Mouse (Mus musculus) retina, adult 2 months (tissue): ENCODE measurements around the gene Kif26b.

Experiments
- DNase-seq: peaks from one replicate; pipeline ENCODE4 v3.0.0-alpha.2; 2012; ENCODE audit warnings: low read depth, low spot score

The Kif26b gene

DNA sequence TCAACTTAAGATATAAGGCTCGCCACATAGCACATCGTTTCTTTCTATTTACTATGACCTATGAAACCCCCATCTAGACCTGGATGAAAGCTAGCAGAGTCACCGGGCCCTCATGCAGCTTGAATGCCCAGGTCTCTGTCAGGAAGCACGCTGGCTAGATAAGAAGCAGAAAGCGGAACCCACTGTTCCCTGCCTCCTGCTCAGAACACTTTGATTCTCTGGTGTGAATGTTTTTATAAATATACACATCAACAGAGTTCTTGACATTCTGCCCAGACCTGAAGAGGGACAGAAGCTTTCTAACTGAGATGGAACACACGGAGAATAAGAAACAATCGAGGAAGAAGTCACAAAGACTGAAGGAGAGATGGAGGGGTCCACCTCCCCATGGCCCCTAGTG lies 311.4 kb downstream of the Kif26b start:
- DNase-seq: no peak

- no peak for DNase-seq
Measured at GRCm38 (mm10) chr1:178844839-178845238, 315.9 kb downstream of the Kif26b start.

DNA sequence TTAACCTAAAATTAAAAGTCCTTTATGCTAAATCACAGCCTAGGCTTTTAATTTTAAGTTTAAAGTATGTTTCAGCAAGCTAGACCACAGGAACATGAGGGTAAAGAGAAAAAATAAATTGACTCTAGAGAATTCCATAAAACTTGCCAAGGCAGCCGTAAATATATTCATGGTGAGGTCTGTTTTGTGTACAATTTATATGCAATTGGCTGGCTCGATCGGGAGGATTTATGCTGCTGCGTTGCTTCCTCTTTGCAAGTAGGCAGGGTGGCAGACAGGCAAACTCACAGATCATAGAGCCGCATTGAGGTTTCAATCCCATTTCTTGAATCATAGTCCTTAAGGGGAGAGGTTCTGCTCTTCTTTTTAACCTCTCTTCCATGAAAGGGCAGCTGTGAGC lies 318.6 kb downstream of the Kif26b start:
- DNase-seq: no peak

DNA sequence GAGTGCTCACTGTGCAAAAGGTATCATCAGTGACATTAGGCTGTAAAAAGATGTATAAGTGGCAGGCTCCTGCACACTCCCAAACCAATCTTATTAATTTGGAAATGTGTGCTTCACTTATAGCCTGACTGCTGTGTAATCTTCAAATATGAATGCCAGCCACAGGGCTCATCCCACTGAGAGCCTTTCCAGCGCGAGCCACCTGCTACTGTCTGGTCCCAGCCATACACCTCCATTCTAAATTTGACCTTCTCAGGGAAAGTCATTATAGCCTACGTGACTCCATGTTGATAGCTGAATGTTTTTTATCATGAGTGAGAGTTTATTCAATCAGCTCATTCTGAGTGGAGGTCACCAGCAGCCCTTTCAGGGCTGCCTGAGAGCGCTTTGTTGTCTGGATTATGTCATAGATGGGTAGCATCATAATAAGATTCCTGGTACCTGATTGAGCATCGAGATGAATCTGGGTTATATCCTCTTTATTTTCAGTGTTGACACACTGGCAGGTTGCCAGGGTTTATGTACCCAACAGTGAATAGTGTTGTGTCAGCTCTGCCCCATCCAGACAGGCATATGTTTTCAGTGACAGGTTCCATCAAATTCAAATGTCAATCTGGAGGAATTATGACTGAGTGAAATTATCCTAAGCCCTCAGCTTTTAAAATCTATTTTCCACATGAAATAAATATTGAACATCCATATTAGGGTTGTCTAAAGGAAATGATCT lies 319.6 kb downstream of the Kif26b start:
- DNase-seq: no peak

DNA sequence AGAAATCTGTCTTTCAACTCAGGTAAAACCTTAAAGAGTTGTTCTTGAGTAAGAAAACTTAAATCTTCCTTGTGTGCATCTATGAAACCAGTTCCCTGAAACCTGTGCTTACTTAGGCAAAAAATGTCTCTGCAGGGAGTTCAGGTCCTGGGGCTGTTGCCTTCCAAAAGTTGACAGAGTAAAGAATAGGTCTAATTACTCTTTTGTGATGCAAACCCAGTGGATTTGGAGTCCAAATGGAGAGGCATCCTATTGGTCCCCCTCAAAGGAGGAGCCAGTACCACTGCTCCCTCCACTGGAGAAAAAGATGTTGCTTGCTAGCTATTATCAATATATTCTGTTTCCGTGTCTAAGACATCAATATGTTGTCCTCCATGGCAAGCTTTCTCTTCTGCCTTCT lies 321.6 kb downstream of the Kif26b start:
- no peak for DNase-seq

DNA sequence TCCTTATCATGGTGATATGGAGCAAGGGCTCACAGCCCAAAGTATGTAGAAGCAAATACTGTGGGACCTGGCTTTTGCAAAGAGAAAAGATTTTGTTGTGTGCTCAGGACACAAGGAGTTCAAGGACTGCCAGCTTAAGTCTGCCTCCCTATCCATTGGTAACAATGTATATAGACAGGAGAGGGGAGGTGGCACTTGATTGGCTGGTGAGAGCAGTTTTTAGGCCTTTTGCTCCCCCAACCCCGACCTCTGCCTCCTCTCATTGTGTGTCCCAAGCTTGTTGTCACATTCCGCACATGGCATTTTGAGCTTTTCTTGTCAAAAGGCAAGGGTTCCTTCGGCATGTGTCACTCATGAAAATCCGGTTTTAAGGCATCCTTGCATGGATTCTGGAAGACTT lies 326.0 kb downstream of the Kif26b start:
- DNase-seq: no peak

GRCm38 (mm10) chr1:178855974-178856373 lies 327.0 kb downstream of the Kif26b start:
- DNase-seq: no peak

DNA sequence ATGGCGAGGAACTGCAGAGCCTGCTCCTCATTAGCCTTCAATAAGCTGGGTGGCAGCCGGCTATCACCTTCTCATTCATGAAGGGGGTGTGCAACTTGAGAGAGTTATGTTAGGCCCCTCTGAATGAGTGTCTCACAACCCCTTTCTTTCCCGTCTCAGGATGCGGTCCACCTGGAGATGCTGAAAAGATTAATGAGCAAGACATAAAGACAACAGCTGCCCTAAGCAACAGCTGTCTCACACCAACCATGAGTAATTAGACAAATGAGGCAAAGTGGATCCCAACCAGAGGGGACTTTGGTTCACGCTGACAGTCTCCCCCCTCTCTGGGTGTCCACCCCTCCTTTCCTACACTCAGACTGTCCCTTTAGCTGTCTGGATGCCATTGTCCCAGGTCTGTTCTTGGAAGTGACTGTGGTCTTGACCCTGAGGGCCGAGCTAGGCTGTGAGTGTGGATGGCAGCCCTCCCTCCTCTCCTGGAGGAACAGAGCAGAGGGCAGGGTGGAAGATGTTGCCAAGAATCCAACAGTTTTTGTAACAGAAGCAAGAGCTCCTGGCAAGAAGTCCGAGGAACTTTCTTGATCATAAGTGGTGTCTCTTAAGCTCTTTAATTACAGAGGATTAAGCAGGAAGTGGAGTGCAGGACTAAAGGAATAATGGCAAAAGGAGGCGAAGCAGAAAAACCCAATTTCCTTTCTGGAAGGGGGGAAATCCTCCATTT lies 331.9 kb downstream of the Kif26b start:
- no peak for DNase-seq

DNA sequence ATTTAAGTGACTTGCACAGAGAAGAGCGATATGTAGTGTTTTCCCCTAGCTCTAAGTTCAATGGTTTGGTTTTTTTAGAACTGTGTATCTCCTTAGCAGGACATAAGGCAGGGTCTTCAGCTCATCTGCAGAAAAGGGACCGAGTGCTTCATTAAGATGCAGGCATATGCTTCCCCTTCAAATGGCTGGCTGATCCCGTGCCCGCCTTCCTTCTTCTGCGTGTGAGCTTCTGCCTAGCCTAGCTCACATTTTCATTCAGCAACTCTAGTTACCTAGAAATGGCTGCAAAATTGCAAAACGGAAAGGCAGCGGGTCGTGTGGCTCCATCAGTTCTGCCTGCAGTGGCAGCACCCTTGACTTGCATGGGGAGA lies 332.5 kb downstream of the Kif26b start:
- DNase-seq: no peak

GRCm38 (mm10) chr1:178863756-178864155 lies 334.8 kb downstream of the Kif26b start:
- no peak for DNase-seq

- DNase-seq: no peak
Measured at GRCm38 (mm10) chr1:178864297-178864696, 335.4 kb downstream of the Kif26b start.

DNA sequence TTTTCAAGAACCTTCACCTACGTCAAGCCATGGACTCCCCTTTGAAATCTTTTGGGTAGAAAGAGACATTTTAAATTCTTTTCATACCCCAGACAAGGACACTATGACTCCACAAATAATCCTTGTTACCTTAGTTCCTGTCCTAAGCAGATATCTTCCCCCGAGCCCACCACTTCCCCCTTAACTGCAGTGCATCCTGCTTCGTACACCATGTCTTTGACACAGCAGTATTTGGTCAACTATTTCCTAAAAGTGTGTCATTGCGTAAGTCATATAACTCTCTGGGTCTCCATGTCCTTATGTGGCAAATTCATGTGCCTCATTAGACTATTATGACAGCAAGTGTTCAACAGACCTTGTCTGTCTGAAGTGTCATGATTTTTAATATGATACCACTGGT lies 337.8 kb downstream of the Kif26b start:
- no peak for DNase-seq

DNA sequence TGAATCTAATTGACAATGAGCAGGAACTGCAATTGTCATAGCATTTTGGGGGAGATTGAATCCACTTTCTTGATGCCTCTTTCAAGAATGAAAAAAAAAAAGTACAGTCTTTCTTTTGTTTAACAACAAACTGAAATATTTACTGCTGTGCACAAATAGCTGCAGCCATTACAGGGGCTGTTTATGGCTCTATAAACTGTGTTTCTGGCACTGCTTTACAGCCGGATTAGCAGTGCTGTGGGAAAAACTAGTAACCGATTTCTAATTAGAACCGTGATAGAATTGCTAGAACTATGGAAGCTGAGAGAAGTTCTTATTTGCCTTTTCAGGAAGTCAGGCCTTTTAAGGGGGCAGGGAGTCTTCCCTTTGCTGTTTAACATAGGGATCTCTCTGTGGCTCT lies 342.1 kb downstream of the Kif26b start:
- DNase-seq: no peak

- no peak for DNase-seq
Measured at GRCm38 (mm10) chr1:178876926-178877325, 348.0 kb downstream of the Kif26b start.

DNA sequence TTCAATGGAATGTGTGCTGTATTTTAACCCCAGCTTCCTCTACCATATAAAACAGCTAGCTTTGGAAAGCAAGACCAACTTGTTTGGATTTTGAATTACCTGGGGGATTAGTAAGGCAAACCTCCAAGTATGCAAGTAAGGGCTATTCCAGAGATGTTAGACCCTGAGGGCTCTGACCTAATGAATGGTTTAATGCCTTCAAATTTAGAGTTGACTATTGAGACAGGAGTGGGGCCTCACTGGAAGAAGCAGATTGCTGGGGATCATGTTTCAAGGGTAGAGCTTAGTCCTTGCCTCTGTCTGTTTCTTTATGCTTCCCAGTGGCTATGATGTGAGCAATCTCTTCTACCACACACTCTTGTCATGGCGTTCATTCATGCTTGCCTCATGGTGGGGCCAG lies 349.8 kb downstream of the Kif26b start:
- no peak for DNase-seq

- DNase-seq: no peak
Measured at GRCm38 (mm10) chr1:178880905-178881304, 352.0 kb downstream of the Kif26b start.

DNA sequence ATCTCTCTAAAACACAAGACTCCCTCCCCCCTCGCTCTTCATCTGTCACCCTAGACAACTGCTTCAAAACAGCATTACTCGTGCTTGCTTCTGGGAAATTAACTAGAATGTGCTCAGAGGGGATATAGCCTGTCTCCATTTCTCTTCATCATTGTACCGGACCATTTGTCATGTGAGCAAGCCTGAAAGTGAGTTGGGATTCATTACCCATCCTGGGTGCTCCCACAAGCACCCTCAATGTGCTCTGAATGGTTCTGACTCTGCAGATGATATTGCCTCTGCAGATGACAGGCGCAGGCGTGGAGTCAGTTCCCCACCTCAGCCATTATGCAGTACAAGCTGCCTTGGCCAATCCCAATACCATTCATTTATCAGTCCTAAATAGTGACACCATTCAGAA lies 357.7 kb downstream of the Kif26b start:
- DNase-seq: no peak

GRCm38 (mm10) chr1:178892376-178892775 lies 363.5 kb downstream of the Kif26b start:
- DNase-seq: no peak

DNA sequence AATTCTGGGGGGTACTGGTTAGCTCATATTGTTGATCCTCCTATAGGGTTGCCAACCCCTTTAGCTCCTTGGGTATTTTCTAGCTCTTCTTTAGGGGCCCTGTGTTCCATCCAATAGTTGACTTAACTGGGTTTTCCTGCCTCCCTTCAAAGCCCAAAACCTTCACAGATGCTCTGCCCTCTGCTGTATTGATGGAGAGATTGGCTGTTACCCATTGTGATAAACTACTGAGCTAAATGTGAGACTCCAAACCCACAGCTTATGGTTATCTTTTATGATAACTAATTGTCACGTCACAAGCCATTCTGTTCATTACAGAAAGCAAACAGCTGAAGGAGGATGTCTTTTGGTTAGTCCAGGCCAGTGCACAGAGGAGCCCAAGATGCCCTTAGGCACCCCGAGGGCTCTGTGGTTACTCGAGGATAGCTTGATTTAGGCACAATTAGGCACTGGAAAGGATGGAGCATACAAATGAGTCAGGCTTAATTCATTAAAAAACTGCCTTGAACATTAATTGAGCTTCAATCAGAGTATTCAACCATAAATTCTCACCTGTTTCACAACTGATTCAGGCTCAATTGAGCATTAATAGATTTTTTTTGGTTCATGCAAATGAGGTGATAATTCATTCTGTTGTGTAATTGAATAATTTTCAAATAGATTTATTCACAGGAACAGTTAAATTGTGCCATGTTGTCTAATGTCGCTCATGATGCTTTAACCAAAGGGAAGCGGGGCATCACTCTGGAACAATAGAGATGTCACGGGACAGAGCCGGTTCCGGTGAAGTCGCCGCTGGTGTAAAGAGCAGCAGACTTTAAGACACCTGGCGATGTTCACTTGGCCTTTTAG lies 364.5 kb downstream of the Kif26b start:
- DNase-seq: no peak

DNA sequence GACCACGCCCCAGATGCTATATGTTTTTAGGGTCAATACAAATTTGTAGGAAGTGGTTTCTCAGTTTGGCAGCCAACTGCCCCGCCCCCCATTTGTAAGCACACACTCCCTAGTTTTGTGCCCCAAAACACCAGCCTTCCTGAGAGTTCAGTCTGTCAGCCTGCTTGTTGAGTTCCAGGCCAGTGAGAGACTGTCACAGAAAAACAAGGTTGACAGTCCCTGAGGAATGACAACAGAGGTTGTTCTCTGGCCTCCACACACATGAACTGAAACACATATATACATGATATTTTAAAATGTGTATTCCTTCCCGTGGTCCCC lies 365.1 kb downstream of the Kif26b start:
- no peak for DNase-seq

DNA sequence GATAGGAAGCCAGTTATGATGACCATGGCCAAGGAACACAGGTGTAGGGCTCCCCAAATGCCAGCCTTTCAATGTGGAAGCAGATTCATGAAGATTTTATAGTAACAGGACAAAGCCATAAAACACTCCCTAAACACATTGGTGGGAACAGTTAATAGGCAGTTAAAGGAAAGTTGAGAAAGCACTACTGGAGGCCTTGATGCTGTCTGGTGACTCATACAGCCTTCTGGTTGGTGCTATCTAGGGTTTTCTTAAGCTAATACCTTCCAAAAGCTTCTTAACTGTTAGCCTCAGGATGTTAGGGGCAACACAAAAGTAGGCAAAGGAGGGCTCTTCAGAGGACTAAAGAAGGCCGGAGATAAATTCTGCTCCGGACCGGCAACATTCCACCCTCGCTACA lies 366.7 kb downstream of the Kif26b start:
- DNase-seq: no peak

GRCm38 (mm10) chr1:178910951-178911350 lies 382.0 kb downstream of the Kif26b start:
- DNase-seq: no peak
